Mouse (Mus musculus) T-cell, adult 2 months (primary cell): Measurements from ENCODE around the gene Zfp518b.

Experiments
- DNase-seq: peaks from one replicate; pipeline ENCODE4 v3.0.0; 2022; ENCODE audit warnings: low spot score

The Zfp518b gene

GRCm38 (mm10) chr5:38684164-38684911 lies at the start of gene Zfp518b:
TSS of gene Zfp518b (minus strand) at chr5:38684826.
- peak; percentile 35 for DNase-seq

- no peak for DNase-seq
Measured at GRCm38 (mm10) chr5:38708940-38709581, 24.4 kb upstream of the Zfp518b start.

- DNase-seq = no peak
Measured at GRCm38 (mm10) chr5:38707364-38708075, 22.9 kb upstream of the Zfp518b start.

GRCm38 (mm10) chr5:38702941-38703340 lies 18.3 kb upstream of the Zfp518b start:
- DNase-seq = no peak

GRCm38 (mm10) chr5:38702091-38702490 lies 17.5 kb upstream of the Zfp518b start:
- no peak for DNase-seq

GRCm38 (mm10) chr5:38698466-38698865 lies 13.8 kb upstream of the Zfp518b start:
- no peak for DNase-seq

GRCm38 (mm10) chr5:38698046-38698445 lies 13.4 kb upstream of the Zfp518b start:
- DNase-seq = no peak

- DNase-seq = no peak
Measured at GRCm38 (mm10) chr5:38696616-38697375, 12.2 kb upstream of the Zfp518b start.

GRCm38 (mm10) chr5:38692859-38693258 lies 8.2 kb upstream of the Zfp518b start:
- no peak for DNase-seq

GRCm38 (mm10) chr5:38689186-38689585 lies 4.6 kb upstream of the Zfp518b start:
- DNase-seq = no peak

GRCm38 (mm10) chr5:38687694-38688093 lies 3.1 kb upstream of the Zfp518b start:
- DNase-seq = no peak

GRCm38 (mm10) chr5:38658836-38659235 lies 25.8 kb downstream of the Zfp518b start:
- DNase-seq = no peak

- no peak for DNase-seq
Measured at GRCm38 (mm10) chr5:38656204-38656603, 28.4 kb downstream of the Zfp518b start.

- no peak for DNase-seq
Measured at GRCm38 (mm10) chr5:38655421-38655928, 29.2 kb downstream of the Zfp518b start.

- no peak for DNase-seq
Measured at GRCm38 (mm10) chr5:38654571-38654970, 30.1 kb downstream of the Zfp518b start.

- no peak for DNase-seq
Measured at GRCm38 (mm10) chr5:38653101-38653500, 31.5 kb downstream of the Zfp518b start.

- DNase-seq = no peak
Measured at GRCm38 (mm10) chr5:38651455-38651854, 33.2 kb downstream of the Zfp518b start.

- DNase-seq = no peak
Measured at GRCm38 (mm10) chr5:38641526-38641925, 43.1 kb downstream of the Zfp518b start.

GRCm38 (mm10) chr5:38636301-38636749 lies 48.3 kb downstream of the Zfp518b start:
- DNase-seq = no peak

GRCm38 (mm10) chr5:38635696-38636095 lies 48.9 kb downstream of the Zfp518b start:
- DNase-seq = no peak

- no peak for DNase-seq
Measured at GRCm38 (mm10) chr5:38634321-38635164, 50.1 kb downstream of the Zfp518b start.
